Mouse (Mus musculus) ES-Bruce4 (cell line): ENCODE data around the gene Zfp777. TPM values are rescaled to one million over a fixed set of nuclear protein-coding genes. Genes with fewer than 3 reads are reported as not detected.
A peak's percentile ranks its signal among the peaks of the same experiment; 100 is the strongest.

Experiments used
- H3K27ac ChIP-seq: 2 replicates; pipeline ENCODE4 v1.5.1; 2012; ENCODE audit warnings: low read length, inconsistent platforms; ENCODE audit not compliant: insufficient read depth
- H3K27me3 ChIP-seq: 2 replicates; pipeline ENCODE4 v1.6.1; 2012; ENCODE audit warnings: mild to moderate bottlenecking, low read length, inconsistent platforms; ENCODE audit not compliant: control insufficient read depth, poor library complexity, insufficient read depth, severe bottlenecking
- H3K36me3 ChIP-seq: 2 replicates; pipeline ENCODE4 v1.6.1; 2012; ENCODE audit warnings: inconsistent platforms, mild to moderate bottlenecking, low read length, moderate library complexity; ENCODE audit not compliant: control insufficient read depth, poor library complexity, insufficient read depth, severe bottlenecking
- H3K4me1 ChIP-seq: one replicate; pipeline ENCODE4 v1.8.1; 2011; ENCODE audit warnings: low read length; ENCODE audit not compliant: control insufficient read depth, insufficient read depth
- H3K4me3 ChIP-seq: 2 replicates; pipeline ENCODE4 v1.5.1; 2011; ENCODE audit warnings: low read depth, mild to moderate bottlenecking, low read length
- H3K9ac ChIP-seq: 2 replicates; pipeline ENCODE4 v1.6.1; 2012; ENCODE audit warnings: low read depth, mild to moderate bottlenecking, inconsistent platforms; ENCODE audit not compliant: poor library complexity, severe bottlenecking
- H3K9me3 ChIP-seq: replicated peaks from 2 replicates; pipeline ENCODE4 v1.6.1; 2012; ENCODE audit warnings: mild to moderate bottlenecking, low read length, inconsistent platforms; ENCODE audit not compliant: control insufficient read depth, poor library complexity, insufficient read depth, severe bottlenecking
- CTCF ChIP-seq: IDR thresholded peaks from one replicate; pipeline ENCODE4 v1.8.1; 2011; ENCODE audit warnings: low read depth, low read length
- EP300 ChIP-seq: IDR thresholded peaks from 2 replicates; pipeline ENCODE4 v1.6.1; 2011; ENCODE audit warnings: low read depth, low read length; ENCODE audit not compliant: insufficient read depth
- POLR2A ChIP-seq: IDR thresholded peaks from one replicate; pipeline ENCODE4 v1.8.1; 2011; ENCODE audit warnings: low read length; ENCODE audit not compliant: insufficient read depth
- polyA plus RNA-seq: library from polyadenylated mRNA; stranded (reverse); fragments of >200 nt; gene quantifications from 2 replicates; pipeline ENCODE4 v1.2.4, GENCODE M21; 2011; ENCODE audit warnings: low read depth; ENCODE audit not compliant: missing spikeins, insufficient read depth, insufficient read length

The Zfp777 gene
- 22.6 and 23.3 TPM in 2 replicates for polyA plus RNA-seq

DNA sequence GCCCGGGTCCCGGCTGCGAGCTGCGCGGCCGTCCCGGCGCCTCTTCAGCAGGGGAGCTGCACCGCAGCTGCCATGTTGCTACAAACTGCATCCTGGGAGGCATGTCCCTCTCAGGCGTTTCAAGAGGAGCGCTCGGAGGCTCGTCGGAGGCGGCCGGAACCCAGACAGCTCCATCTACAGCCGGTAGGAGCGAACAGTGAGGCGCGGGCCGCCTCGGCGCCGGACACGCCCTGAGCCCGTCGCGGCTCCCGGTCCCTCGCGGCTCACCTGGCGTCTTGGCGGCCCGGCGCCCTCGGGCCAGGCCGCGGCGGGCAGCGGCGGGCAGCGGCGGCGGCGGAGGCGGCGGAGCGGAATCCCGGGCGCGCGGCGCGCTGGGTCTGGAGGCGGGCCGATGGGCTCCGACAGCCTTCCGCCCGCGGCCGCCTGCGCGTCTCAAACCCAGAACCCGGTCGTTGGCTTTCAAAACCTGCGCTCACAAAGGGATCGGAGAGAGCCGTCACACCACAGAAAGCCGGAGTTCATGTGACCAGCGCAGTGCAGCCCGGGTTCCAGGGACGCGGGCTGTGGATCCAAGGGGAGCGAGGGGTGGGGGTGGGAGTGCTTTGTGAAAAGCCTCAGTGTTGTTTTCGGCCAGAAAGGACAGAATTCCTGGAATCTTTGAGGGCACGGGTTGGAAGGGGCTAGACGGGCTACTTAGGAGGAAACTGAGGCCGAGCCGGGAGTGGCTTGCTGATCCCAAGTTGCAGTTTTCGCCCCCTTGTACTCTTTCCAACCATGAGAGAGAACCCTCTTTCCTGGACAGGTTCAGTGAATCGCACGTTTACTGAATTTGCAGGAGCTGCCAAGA lies at the start of gene Zfp777:
Gene Zfp777 (minus strand): TSS at position 486 of the 847 bp plus-strand sequence.
- Histone ChIP-seq H3K27me3 (no peaks in the 10 kb centered on the region), H3K4me1 (no peaks in the 10 kb centered on the region), H3K4me3 (peak within 1 kb of the TSS; percentile 91), H3K27ac (peak within 1 kb of the TSS; percentile 53), H3K36me3 (peaks cover 6% of the 10 kb centered on the region; the same call in 1 of the 2 replicates), H3K9me3 (no peaks in the 10 kb centered on the region), H3K9ac (peak within 1 kb of the TSS; percentile 98)
- no peak for TF ChIP-seq EP300
- TF ChIP-seq CTCF = no peak
- TF ChIP-seq POLR2A = no peak

- Histone ChIP-seq H3K4me3 (0 out of 2 replicates have a peak overlapping the region, but pooled peaks have one; percentile 65), H3K36me3 (peaks cover 10% of the 10 kb centered on the region; the same call in 1 of the 2 replicates)
Measured at GRCm38 (mm10) chr6:48086957-48087715, 38.4 kb upstream of the Zfp777 start.

GRCm38 (mm10) chr6:48086471-48086878 lies 37.8 kb upstream of the Zfp777 start, which contains the start of gene Zfp746:
TSS of gene Zfp746 (minus strand) at chr6:48086593.
- H3K27me3 ChIP-seq = no peaks in the 10 kb centered on the region
- H3K4me3 ChIP-seq = peak within 1 kb of the TSS; percentile 72
- peak within 1 kb of the TSS; percentile 88 for H3K9ac ChIP-seq
- H3K9me3 ChIP-seq = no peaks in the 10 kb centered on the region
- H3K27ac ChIP-seq = no peak within 1 kb of the TSS
- H3K36me3 ChIP-seq = peaks cover 16% of the 10 kb centered on the region; the same call in 1 of the 2 replicates
- H3K4me1 ChIP-seq = no peaks in the 10 kb centered on the region
- TF ChIP-seq CTCF = peak; percentile 53
- TF ChIP-seq POLR2A = no peak
- 0 out of 2 replicates have a peak, but pooled peaks have one; percentile 10 for TF ChIP-seq EP300

More at GRCm38 (mm10) chr6:48086957-48087715, 38.4 kb upstream of the Zfp777 start:
- Histone ChIP-seq H3K27me3 (no peaks in the 10 kb centered on the region), H3K27ac (no peak overlapping the region), H3K9me3 (no peaks in the 10 kb centered on the region), H3K9ac (no peak overlapping the region), H3K4me1 (no peaks in the 10 kb centered on the region)
- no peak for TF ChIP-seq CTCF
- TF ChIP-seq EP300 = no peak

GRCm38 (mm10) chr6:48085521-48086404 lies 37.1 kb upstream of the Zfp777 start:
- TF ChIP-seq EP300 (no peak), CTCF (no peak), POLR2A (no peak)
- Histone ChIP-seq H3K27ac (no peak overlapping the region), H3K27me3 (no peaks in the 10 kb centered on the region), H3K36me3 (peaks cover 23% of the 10 kb centered on the region), H3K4me1 (no peaks in the 10 kb centered on the region), H3K4me3 (peak overlapping the region; percentile 72), H3K9me3 (no peaks in the 10 kb centered on the region), H3K9ac (peak overlapping the region; percentile 88)

- TF ChIP-seq POLR2A (no peak), CTCF (no peak), EP300 (no peak)
- Histone ChIP-seq H3K9ac (no peak overlapping the region), H3K27ac (no peak overlapping the region), H3K9me3 (no peaks in the 10 kb centered on the region), H3K27me3 (no peaks in the 10 kb centered on the region), H3K4me1 (no peaks in the 10 kb centered on the region), H3K4me3 (no peak overlapping the region), H3K36me3 (peaks cover 27% of the 10 kb centered on the region)
Measured at GRCm38 (mm10) chr6:48083733-48084191, 35.1 kb upstream of the Zfp777 start.
